Mouse (Mus musculus): Measurements from ENCODE around the gene Nme8. TPM values are rescaled to one million over a fixed set of nuclear protein-coding genes. Genes with fewer than 3 reads are reported as not detected.

Nme8 gene
- total RNA-seq, 2 experiments from 2014 or later: not detected

DNA sequence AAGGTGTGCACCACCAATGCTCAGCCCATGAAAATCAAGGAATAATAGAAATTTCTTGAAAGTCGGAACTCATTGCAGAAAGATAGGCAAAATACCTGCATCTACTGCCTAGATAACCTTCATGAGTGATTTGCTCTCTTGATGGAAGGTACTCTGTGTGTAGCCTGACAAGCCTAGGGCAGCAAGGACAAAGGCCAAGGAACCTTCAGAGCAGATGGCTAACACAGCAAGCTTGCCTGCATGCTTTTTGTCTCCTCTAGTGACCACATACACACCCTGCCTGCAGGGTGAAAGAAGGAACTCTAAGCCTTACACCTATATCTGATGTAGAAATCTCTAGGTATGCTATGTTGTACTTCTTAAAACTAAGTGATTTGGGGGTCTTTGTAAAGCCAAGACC is 102.5 kb downstream of the Nme8 start:
- DNase-seq (ENCODE audit: low spot score in 2 of 2): no peak

Other genes with a start within 250 kb of the Nme8 start
- gene Epdr1, start 77.9 kb downstream of the Nme8 start, total RNA-seq (2021): 100 to 1,000 TPM; 108 to 116 TPM
- gene Sfrp4, start 74.7 kb downstream of the Nme8 start, total RNA-seq (2021): 1 to 10 TPM; 1.3 to 1.5 TPM
- not detected for gene Gpr141, start 126.5 kb upstream of the Nme8 start, total RNA-seq (2021)